Comparison of ENCODE assay signal across 8 mouse cellular contexts in the genomic region with DNA sequence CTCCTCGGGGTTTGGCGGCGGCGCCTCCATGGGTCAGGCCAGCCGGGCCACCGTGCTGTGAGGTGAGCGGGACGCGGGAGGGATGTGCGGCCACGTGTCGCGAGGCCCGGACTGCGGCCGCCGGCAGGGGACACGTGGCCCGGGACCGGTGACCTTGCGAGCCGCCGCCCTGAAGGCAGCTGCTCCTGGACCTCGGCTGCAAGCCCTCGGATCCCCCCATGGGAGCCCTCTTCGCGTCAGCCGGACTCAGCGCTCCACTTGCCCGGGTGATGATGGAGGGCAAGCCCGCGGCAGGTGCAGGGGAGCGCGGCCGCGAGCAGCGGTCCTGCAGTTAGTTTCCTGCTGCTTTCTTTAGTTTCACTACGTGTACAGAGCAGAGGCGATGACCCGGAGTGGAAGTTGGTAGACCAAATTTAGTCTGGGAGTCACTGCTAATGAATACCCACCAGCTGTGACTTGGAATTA. TPM values are rescaled to one million over a fixed set of nuclear protein-coding genes. Genes with fewer than 3 reads are reported as not detected.
DNase-seq lines count a peak whose midpoint lies in the region; ATAC-seq and TF ChIP-seq lines count a peak whose summit lies in the region.

No protein-coding gene starts in this region.

- ATAC-seq in embryonic facial prominence, embryonic 14.5 days (ENCODE audit: low read depth): peak; percentile 39
- peak; percentile 57 for ATAC-seq in hindbrain, embryonic 16.5 days
- ATAC-seq in midbrain, embryonic 12.5 days (ENCODE audit: low FRiP score, low read depth): peak; percentile 64

- H3K36me3 ChIP-seq in MEL (ENCODE audit: control insufficient read depth in 1 of 2, insufficient read depth in 2 of 2, low read length in 2 of 2): peaks cover 12 to 37% of the 10 kb centered on the region in 2 experiments
- peaks cover 33% of the 10 kb centered on the region for H3K36me3 ChIP-seq in embryonic facial prominence, embryonic 14.5 days (ENCODE audit: control insufficient read depth, insufficient read depth, low read length)
- peaks cover 12% of the 10 kb centered on the region for H3K36me3 ChIP-seq in hindbrain, embryonic 16.5 days (ENCODE audit: control insufficient read depth, insufficient read depth, low read length)
- H3K36me3 ChIP-seq in midbrain, embryonic 12.5 days: peaks cover 32% of the 10 kb centered on the region

- H3K9ac ChIP-seq in MEL (ENCODE audit: control insufficient read depth, low read depth, low read length, poor library complexity, severe bottlenecking): peak overlapping the region; percentile 98
- peak overlapping the region; percentile 91 for H3K9ac ChIP-seq in embryonic facial prominence, embryonic 14.5 days (ENCODE audit: low read depth, low read length)
- H3K9ac ChIP-seq in hindbrain, embryonic 16.5 days (ENCODE audit: low read depth, low read length): peak overlapping the region; percentile 91
- peak overlapping the region; percentile 93 for H3K9ac ChIP-seq in midbrain, embryonic 12.5 days (replicated peaks)

- TF ChIP-seq CTCF in MEL (IDR thresholded peaks at IDR 0.05 in 2 of 3, conservative IDR thresholded peaks at IDR 0.05 in 1 of 3; ENCODE audit: control insufficient read depth in 1 of 3, insufficient read depth in 1 of 3, low read depth in 2 of 3, low read length in 3 of 3, poor library complexity in 1 of 3, severe bottlenecking in 1 of 3): no peak

- peak overlapping the region; percentile 71 for H3K27ac ChIP-seq in MEL (ENCODE audit: control insufficient read depth, low read depth, low read length)
- peak overlapping the region; percentile 86 for H3K27ac ChIP-seq in embryonic facial prominence, embryonic 14.5 days (replicated peaks; ENCODE audit: low read depth, low read length)
- H3K27ac ChIP-seq in hindbrain, embryonic 16.5 days (ENCODE audit: low read depth, low read length): peak overlapping the region; percentile 90
- H3K27ac ChIP-seq in midbrain, embryonic 12.5 days (replicated peaks): peak overlapping the region; percentile 96

- H3K79me2 ChIP-seq in MEL (ENCODE audit: control insufficient read depth, insufficient read depth, low read length, poor library complexity): peaks cover 34% of the 10 kb centered on the region

- under 1% methylated on average over 15 of the region's 40 CpGs for WGBS in embryonic facial prominence, embryonic 14.5 days
- 0% methylated on average over 39 of the region's 40 CpGs for WGBS in hindbrain, embryonic 16.5 days
- WGBS in midbrain, embryonic 12.5 days: 0% methylated on average over 19 of the region's 40 CpGs

- H3K4me2 ChIP-seq in embryonic facial prominence, embryonic 14.5 days (ENCODE audit: low read depth, low read length): peak overlapping the region; percentile 86
- H3K4me2 ChIP-seq in hindbrain, embryonic 16.5 days (ENCODE audit: low read length): peak overlapping the region; percentile 81
- peak overlapping the region; percentile 72 for H3K4me2 ChIP-seq in midbrain, embryonic 12.5 days (replicated peaks)

- H3K4me3 ChIP-seq in MEL (ENCODE audit: control insufficient read depth in 1 of 2, insufficient read depth in 1 of 2, low read depth in 2 of 2, low read length in 2 of 2): peak overlapping the region; percentile 96 to 97
- peak overlapping the region; percentile 92 for H3K4me3 ChIP-seq in embryonic facial prominence, embryonic 14.5 days (ENCODE audit: low read depth, low read length)
- peak overlapping the region; percentile 97 for H3K4me3 ChIP-seq in hindbrain, embryonic 16.5 days (ENCODE audit: low read length)
- peak overlapping the region; percentile 88 for H3K4me3 ChIP-seq in midbrain, embryonic 12.5 days

- peak; percentile 18 to 70 for DNase-seq in kidney, postnatal 36 days
- no peak for DNase-seq in kidney, postnatal 10 days
- peak; percentile 45 for DNase-seq in MEL (ENCODE audit: low read depth, low spot score)
- DNase-seq in embryonic facial prominence, embryonic 14.5 days (ENCODE audit: low spot score): peak; percentile 58
- no peak for DNase-seq in frontal cortex, postnatal 25 days (ENCODE audit: low spot score in 2 of 2)
- no peak for DNase-seq in left cerebral cortex, postnatal 36 days (ENCODE audit: low spot score in 2 of 2)

- intact Hi-C loops in left cerebral cortex, postnatal 36 days (cut with DNase I): no loop called here

- H3K4me1 ChIP-seq in MEL (ENCODE audit: control insufficient read depth in 1 of 2, insufficient read depth in 2 of 2, low read length in 2 of 2): peaks cover 12 to 17% of the 10 kb centered on the region in 2 experiments
- H3K4me1 ChIP-seq in embryonic facial prominence, embryonic 14.5 days (ENCODE audit: control insufficient read depth, insufficient read depth, low read length): peaks cover 13% of the 10 kb centered on the region
- H3K4me1 ChIP-seq in hindbrain, embryonic 16.5 days (ENCODE audit: control insufficient read depth, insufficient read depth, low read depth, low read length): peaks cover 11% of the 10 kb centered on the region
- peaks cover 16% of the 10 kb centered on the region for H3K4me1 ChIP-seq in midbrain, embryonic 12.5 days

- TF ChIP-seq POLR2A in MEL (IDR thresholded peaks at IDR 0.05; ENCODE audit: control insufficient read depth in 1 of 2, insufficient read depth in 1 of 2, low read depth in 1 of 2, low read length in 2 of 2, poor library complexity in 1 of 2): peak; percentile 15 to 91; a peak in 2 of 4 replicates

- no peaks in the 10 kb centered on the region for H3K9me3 ChIP-seq in MEL (replicated peaks; ENCODE audit: insufficient read depth, low read length)
- no peaks in the 10 kb centered on the region for H3K9me3 ChIP-seq in embryonic facial prominence, embryonic 14.5 days (ENCODE audit: control insufficient read depth, low read length)
- no peaks in the 10 kb centered on the region for H3K9me3 ChIP-seq in hindbrain, embryonic 16.5 days (ENCODE audit: control insufficient read depth, low read length)
- H3K9me3 ChIP-seq in midbrain, embryonic 12.5 days: no peaks in the 10 kb centered on the region

- TF ChIP-seq EP300 in MEL (IDR thresholded peaks at IDR 0.05; ENCODE audit: low read depth in 1 of 2, low read length in 2 of 2): no peak

- H3K27me3 ChIP-seq in MEL (ENCODE audit: control insufficient read depth in 1 of 2, insufficient read depth in 2 of 2, low read length in 2 of 2): no peaks in the 10 kb centered on the region
- H3K27me3 ChIP-seq in embryonic facial prominence, embryonic 14.5 days (replicated peaks; ENCODE audit: control insufficient read depth, insufficient read depth, low read length): no peaks in the 10 kb centered on the region
- no peaks in the 10 kb centered on the region for H3K27me3 ChIP-seq in hindbrain, embryonic 16.5 days (replicated peaks; ENCODE audit: control insufficient read depth, insufficient read depth, low read length)
- no peaks in the 10 kb centered on the region for H3K27me3 ChIP-seq in midbrain, embryonic 12.5 days

- TF ChIP-seq RAD21 in MEL (IDR thresholded peaks at IDR 0.05; ENCODE audit: low read depth, low read length): no peak

TF ChIP-seq in MEL, 35 proteins besides CTCF, POLR2A, EP300 and RAD21 (continues in another document):
- TF ChIP-seq CHD1 (IDR thresholded peaks at IDR 0.05; ENCODE audit: low read depth, low read length) (no peak), UBTF (IDR thresholded peaks at IDR 0.05; ENCODE audit: borderline replicate concordance, insufficient read depth, low read depth, low read length) (0 out of 2 replicates have a peak, but pooled peaks have one; percentile 54), ZNF384 (IDR thresholded peaks at IDR 0.05; ENCODE audit: low read depth, low read length) (no peak), E2F4 (IDR thresholded peaks at IDR 0.05; ENCODE audit: borderline replicate concordance, low read depth, low read length) (no peak), MYC (IDR thresholded peaks at IDR 0.05; ENCODE audit: low read depth, low read length) (peak; percentile 44), MEF2A (IDR thresholded peaks at IDR 0.05; ENCODE audit: extremely low read depth, insufficient replicate concordance, low read depth, low read length, poor library complexity, severe bottlenecking) (no peak), ZKSCAN1 (IDR thresholded peaks at IDR 0.05; ENCODE audit: low read depth, low read length) (no peak), TBP (IDR thresholded peaks at IDR 0.05; ENCODE audit: low read depth, low read length) (peak; percentile 7; the same call in 1 of the 2 replicates), TCF12 (IDR thresholded peaks at IDR 0.05; ENCODE audit: low read depth, low read length) (no peak), ZC3H11A (IDR thresholded peaks at IDR 0.05; ENCODE audit: low read depth, low read length) (no peak), KAT2A (conservative IDR thresholded peaks at IDR 0.05; ENCODE audit: low read depth, low read length) (no peak), POLR2AphosphoS2 (IDR thresholded peaks at IDR 0.05; ENCODE audit: low read length) (no peak), SMC3 (IDR thresholded peaks at IDR 0.05; ENCODE audit: low read depth, low read length) (no peak), MXI1 (IDR thresholded peaks at IDR 0.05; ENCODE audit: low read depth, low read length) (peak; percentile 96), GABPA (IDR thresholded peaks at IDR 0.05; ENCODE audit: low read depth, low read length) (no peak), ELF1 (IDR thresholded peaks at IDR 0.05; ENCODE audit: low read depth, low read length) (no peak), ZMIZ1 (IDR thresholded peaks at IDR 0.05; ENCODE audit: low read depth, low read length) (no peak), ETS1 (IDR thresholded peaks at IDR 0.05; ENCODE audit: low read depth, low read length) (no peak), JUND (IDR thresholded peaks at IDR 0.05; ENCODE audit: low read depth, low read length) (no peak), USF2 (IDR thresholded peaks at IDR 0.05; ENCODE audit: borderline replicate concordance in 1 of 2, insufficient read depth in 1 of 2, low read depth in 1 of 2, low read length in 2 of 2) (no peak), CHD2 (IDR thresholded peaks at IDR 0.05; ENCODE audit: low read length) (no peak), GATA1 (IDR thresholded peaks at IDR 0.05; ENCODE audit: low read depth, low read length) (no peak), NRF1 (IDR thresholded peaks at IDR 0.05; ENCODE audit: insufficient read depth, low read depth, low read length, poor library complexity, severe bottlenecking) (no peak), MAZ (IDR thresholded peaks at IDR 0.05; ENCODE audit: low read depth, low read length) (no peak), BHLHE40 (IDR thresholded peaks at IDR 0.05; ENCODE audit: borderline replicate concordance, low read depth, low read length) (no peak)

RNA-seq across cellular contexts. Expression of gene Odc1, which starts 0.5 kb away (rescaled TPM):
- total RNA-seq in MEL (2012; rRNA removed): 591 and 677 TPM in 2 replicates
- 100 to 1,000 TPM; 639 to 720 TPM for polyA plus RNA-seq in MEL (2012; ENCODE audit: insufficient read depth in 1 of 2, insufficient read length in 2 of 2, low read depth in 1 of 2, low replicate concordance in 2 of 2, missing spikeins in 1 of 2)
- polyA plus RNA-seq in embryonic facial prominence, embryonic 14.5 days (2014; fragmentation: Nextera tagmentation; extraction: Ambion mirVana): 180 and 213 TPM in 2 replicates
- 116 and 124 TPM in 2 replicates for polyA plus RNA-seq in hindbrain, embryonic 16.5 days (2015; fragmentation: Nextera tagmentation; extraction: Ambion mirVana)
- 248 and 264 TPM in 2 replicates for polyA plus RNA-seq in midbrain, embryonic 12.5 days (2016; fragmentation: Nextera tagmentation; extraction: Ambion mirVana)
- 10 to 100 TPM; 61.0 to 62.6 TPM for total RNA-seq in left cerebral cortex, postnatal 36 days (2021)

Comparison
In these comparisons a context has a peak if more than half of its experiments do, and no peak if none do; other contexts are left out.
1. DNase-seq: peak in kidney, postnatal 36 days (2 of 2), MEL (single experiment) and embryonic facial prominence, embryonic 14.5 days (single experiment); none in kidney, postnatal 10 days (single experiment), frontal cortex, postnatal 25 days (0 of 2) and left cerebral cortex, postnatal 36 days (0 of 2).
2. Peak in every context shown above with its lines, with median percentiles within 50 percentile points of each other: H3K27ac ChIP-seq, H3K4me3 ChIP-seq, H3K9ac ChIP-seq, ATAC-seq and H3K4me2 ChIP-seq.